Mouse (Mus musculus): Measurements from ENCODE around the gene Pnma5.
"Not testable (repeated sequence)": the region's sequence is repeated elsewhere in the genome, so short reads cannot be mapped to it uniquely, and the experiment has no call there.

DNA sequence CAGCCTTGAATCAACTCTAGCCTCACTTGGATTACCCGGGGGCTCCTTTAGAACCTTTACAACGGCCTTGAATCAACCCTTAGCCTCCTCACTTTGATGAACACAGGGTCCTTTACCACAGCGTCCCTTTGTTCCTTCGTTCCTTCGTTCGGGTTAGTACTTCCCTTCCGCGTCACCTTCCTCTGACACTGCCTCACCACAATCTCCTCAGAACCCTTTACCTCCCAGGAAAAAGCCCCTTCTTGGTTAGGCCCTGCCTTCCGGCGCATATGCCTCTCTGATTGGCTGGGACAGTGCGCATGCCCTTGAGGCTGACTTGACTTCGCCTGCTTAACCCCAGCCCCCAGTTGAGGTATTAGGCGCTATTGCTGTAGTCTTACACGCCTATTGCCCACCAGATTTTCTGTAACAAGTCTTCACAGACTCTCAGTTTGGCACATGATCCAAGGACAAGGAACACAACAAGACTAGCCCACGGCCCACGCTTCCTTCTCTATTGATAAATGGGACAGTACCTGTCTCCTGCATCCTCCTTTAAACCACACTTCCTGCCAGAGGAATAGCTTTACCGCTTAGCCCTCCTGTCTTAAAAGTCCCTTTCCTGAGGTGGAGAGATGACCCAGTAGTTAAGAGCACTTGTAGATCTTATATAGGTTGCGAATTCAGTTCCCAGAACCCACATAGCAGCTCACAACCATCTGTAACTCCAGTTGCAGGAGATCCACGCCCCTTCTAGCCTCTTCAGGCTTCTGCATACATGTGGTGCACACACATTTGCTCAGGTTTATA is 45.6 kb upstream of the Pnma5 start, which contains the start of gene Xlr4a:
- TF ChIP-seq EP300, CTCF (IDR thresholded peaks at IDR 0.05; ENCODE audit: low read depth): not testable (repeated sequence)

All from heart, postnatal 0 days (tissue).